Mouse (Mus musculus): ENCODE measurements around the gene Phf20. TPM values are rescaled to one million over a fixed set of nuclear protein-coding genes. Genes with fewer than 3 reads are reported as not detected.

The Phf20 gene
- polyA plus RNA-seq, 1 experiment, result 11.2 TPM

GRCm38 (mm10) chr2:156247599-156247998, 51.3 kb downstream of the Phf20 start:
- H3K4me3 ChIP-seq (ENCODE audit: control insufficient read depth, low read depth, low read length), result no peak overlapping the region
- TF ChIP-seq POLR2A (IDR thresholded peaks at IDR 0.05; ENCODE audit: control insufficient read depth, low read depth, low read length) (no peak), CTCF (IDR thresholded peaks at IDR 0.05; ENCODE audit: control insufficient read depth, insufficient read depth, insufficient replicate concordance, low read depth, low read length) (no peak)
- H3K36me3 ChIP-seq (ENCODE audit: control insufficient read depth, insufficient read depth, low read length), result peaks cover 2% of the 10 kb centered on the region
- no peak overlapping the region for H3K27ac ChIP-seq (ENCODE audit: control insufficient read depth, insufficient read depth, low read depth, low read length)
- H3K27me3 ChIP-seq (ENCODE audit: control insufficient read depth, insufficient read depth, low read length), result no peaks in the 10 kb centered on the region
- H3K4me1 ChIP-seq (ENCODE audit: control insufficient read depth, insufficient read depth, low read length), result no peaks in the 10 kb centered on the region

- no peak overlapping the region for H3K27ac ChIP-seq (ENCODE audit: control insufficient read depth, insufficient read depth, low read depth, low read length)
- no peaks in the 10 kb centered on the region for H3K4me1 ChIP-seq (ENCODE audit: control insufficient read depth, insufficient read depth, low read length)
- no peak for TF ChIP-seq CTCF (IDR thresholded peaks at IDR 0.05; ENCODE audit: control insufficient read depth, insufficient read depth, insufficient replicate concordance, low read depth, low read length)
- no peak for TF ChIP-seq POLR2A (IDR thresholded peaks at IDR 0.05; ENCODE audit: control insufficient read depth, low read depth, low read length)
- H3K27me3 ChIP-seq (ENCODE audit: control insufficient read depth, insufficient read depth, low read length), result no peaks in the 10 kb centered on the region
- H3K36me3 ChIP-seq (ENCODE audit: control insufficient read depth, insufficient read depth, low read length), result peaks cover 2% of the 10 kb centered on the region
- H3K4me3 ChIP-seq (ENCODE audit: control insufficient read depth, low read depth, low read length), result no peak overlapping the region
Measured at GRCm38 (mm10) chr2:156250761-156251160, 54.5 kb downstream of the Phf20 start.

GRCm38 (mm10) chr2:156251291-156251690, 55.0 kb downstream of the Phf20 start:
- peaks cover 2% of the 10 kb centered on the region for H3K36me3 ChIP-seq (ENCODE audit: control insufficient read depth, insufficient read depth, low read length)
- no peak for TF ChIP-seq CTCF (IDR thresholded peaks at IDR 0.05; ENCODE audit: control insufficient read depth, insufficient read depth, insufficient replicate concordance, low read depth, low read length)
- TF ChIP-seq POLR2A (IDR thresholded peaks at IDR 0.05; ENCODE audit: control insufficient read depth, low read depth, low read length), result no peak
- H3K4me1 ChIP-seq (ENCODE audit: control insufficient read depth, insufficient read depth, low read length), result no peaks in the 10 kb centered on the region
- no peak overlapping the region for H3K27ac ChIP-seq (ENCODE audit: control insufficient read depth, insufficient read depth, low read depth, low read length)
- H3K27me3 ChIP-seq (ENCODE audit: control insufficient read depth, insufficient read depth, low read length), result no peaks in the 10 kb centered on the region
- H3K4me3 ChIP-seq (ENCODE audit: control insufficient read depth, low read depth, low read length), result no peak overlapping the region

GRCm38 (mm10) chr2:156257051-156257450, 60.8 kb downstream of the Phf20 start:
- TF ChIP-seq CTCF (IDR thresholded peaks at IDR 0.05; ENCODE audit: control insufficient read depth, insufficient read depth, insufficient replicate concordance, low read depth, low read length) (no peak), POLR2A (IDR thresholded peaks at IDR 0.05; ENCODE audit: control insufficient read depth, low read depth, low read length) (no peak)
- Histone ChIP-seq H3K27me3 (ENCODE audit: control insufficient read depth, insufficient read depth, low read length) (no peaks in the 10 kb centered on the region), H3K36me3 (ENCODE audit: control insufficient read depth, insufficient read depth, low read length) (peaks cover 2% of the 10 kb centered on the region)

GRCm38 (mm10) chr2:156257922-156258761, 61.9 kb downstream of the Phf20 start:
- Histone ChIP-seq H3K4me1 (ENCODE audit: control insufficient read depth, insufficient read depth, low read length) (peaks cover 4% of the 10 kb centered on the region; the same call in 1 of the 2 replicates), H3K36me3 (ENCODE audit: control insufficient read depth, insufficient read depth, low read length) (no peaks in the 10 kb centered on the region; the same call in 1 of the 2 replicates), H3K27ac (ENCODE audit: control insufficient read depth, insufficient read depth, low read depth, low read length) (no peak overlapping the region; the same call in 1 of the 2 replicates), H3K27me3 (ENCODE audit: control insufficient read depth, insufficient read depth, low read length) (no peaks in the 10 kb centered on the region), H3K4me3 (ENCODE audit: control insufficient read depth, low read depth, low read length) (no peak overlapping the region)
- TF ChIP-seq POLR2A (IDR thresholded peaks at IDR 0.05; ENCODE audit: control insufficient read depth, low read depth, low read length), result no peak
- TF ChIP-seq CTCF (IDR thresholded peaks at IDR 0.05; ENCODE audit: control insufficient read depth, insufficient read depth, insufficient replicate concordance, low read depth, low read length), result no peak

More at GRCm38 (mm10) chr2:156257051-156257450, 60.8 kb downstream of the Phf20 start:
- H3K4me3 ChIP-seq (ENCODE audit: control insufficient read depth, low read depth, low read length), result no peak overlapping the region
- peaks cover 4% of the 10 kb centered on the region; the same call in 1 of the 2 replicates for H3K4me1 ChIP-seq (ENCODE audit: control insufficient read depth, insufficient read depth, low read length)
- H3K27ac ChIP-seq (ENCODE audit: control insufficient read depth, insufficient read depth, low read depth, low read length), result peak overlapping the region; percentile 40

GRCm38 (mm10) chr2:156260968-156261367, 64.7 kb downstream of the Phf20 start:
- Histone ChIP-seq H3K36me3 (ENCODE audit: control insufficient read depth, insufficient read depth, low read length) (no peaks in the 10 kb centered on the region), H3K27ac (ENCODE audit: control insufficient read depth, insufficient read depth, low read depth, low read length) (no peak overlapping the region)

GRCm38 (mm10) chr2:156263204-156263893, 67.1 kb downstream of the Phf20 start:
- no peaks in the 10 kb centered on the region for H3K36me3 ChIP-seq (ENCODE audit: control insufficient read depth, insufficient read depth, low read length)
- TF ChIP-seq POLR2A (IDR thresholded peaks at IDR 0.05; ENCODE audit: control insufficient read depth, low read depth, low read length), result no peak
- TF ChIP-seq CTCF (IDR thresholded peaks at IDR 0.05; ENCODE audit: control insufficient read depth, insufficient read depth, insufficient replicate concordance, low read depth, low read length), result no peak

More at GRCm38 (mm10) chr2:156260968-156261367, 64.7 kb downstream of the Phf20 start:
- H3K4me1 ChIP-seq (ENCODE audit: control insufficient read depth, insufficient read depth, low read length), result peaks cover 4% of the 10 kb centered on the region; the same call in 1 of the 2 replicates
- H3K4me3 ChIP-seq (ENCODE audit: control insufficient read depth, low read depth, low read length), result no peak overlapping the region
- no peaks in the 10 kb centered on the region for H3K27me3 ChIP-seq (ENCODE audit: control insufficient read depth, insufficient read depth, low read length)
- TF ChIP-seq CTCF (IDR thresholded peaks at IDR 0.05; ENCODE audit: control insufficient read depth, insufficient read depth, insufficient replicate concordance, low read depth, low read length) (no peak), POLR2A (IDR thresholded peaks at IDR 0.05; ENCODE audit: control insufficient read depth, low read depth, low read length) (no peak)

More at GRCm38 (mm10) chr2:156263204-156263893, 67.1 kb downstream of the Phf20 start:
- H3K4me3 ChIP-seq (ENCODE audit: control insufficient read depth, low read depth, low read length), result no peak overlapping the region
- no peak overlapping the region for H3K27ac ChIP-seq (ENCODE audit: control insufficient read depth, insufficient read depth, low read depth, low read length)
- no peaks in the 10 kb centered on the region for H3K27me3 ChIP-seq (ENCODE audit: control insufficient read depth, insufficient read depth, low read length)
- H3K4me1 ChIP-seq (ENCODE audit: control insufficient read depth, insufficient read depth, low read length), result no peaks in the 10 kb centered on the region

Measured in testis, adult 2 months (tissue).